Mouse (Mus musculus): Measurements from ENCODE around the gene Slc41a2. TPM values are rescaled to one million over a fixed set of nuclear protein-coding genes. Genes with fewer than 3 reads are reported as not detected.

Slc41a2 gene
- polyA plus RNA-seq, 2 experiments from 2014 or later, result 0.29 to 1.1 TPM

DNA sequence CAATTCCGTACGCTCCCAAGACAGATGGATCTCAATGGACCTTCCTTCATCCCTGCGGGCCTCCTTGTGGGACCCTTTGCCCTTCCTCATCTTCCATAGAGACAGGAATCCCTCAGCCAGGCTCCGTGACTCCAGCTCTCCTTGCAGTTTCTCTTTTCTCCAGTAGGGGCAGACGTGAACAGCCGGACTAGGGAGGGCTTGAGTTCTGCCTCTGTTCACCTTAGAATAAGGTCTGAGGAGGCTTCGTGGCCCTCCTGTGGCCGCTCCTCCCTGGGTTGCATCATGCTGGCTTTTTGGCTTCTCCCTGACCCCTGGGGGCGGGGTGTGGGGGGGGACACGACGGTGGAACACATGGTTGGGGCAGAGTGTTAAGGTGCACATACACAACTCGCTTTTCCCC lies 118.0 kb downstream of the Slc41a2 start:
- no peak for ATAC-seq

DNA sequence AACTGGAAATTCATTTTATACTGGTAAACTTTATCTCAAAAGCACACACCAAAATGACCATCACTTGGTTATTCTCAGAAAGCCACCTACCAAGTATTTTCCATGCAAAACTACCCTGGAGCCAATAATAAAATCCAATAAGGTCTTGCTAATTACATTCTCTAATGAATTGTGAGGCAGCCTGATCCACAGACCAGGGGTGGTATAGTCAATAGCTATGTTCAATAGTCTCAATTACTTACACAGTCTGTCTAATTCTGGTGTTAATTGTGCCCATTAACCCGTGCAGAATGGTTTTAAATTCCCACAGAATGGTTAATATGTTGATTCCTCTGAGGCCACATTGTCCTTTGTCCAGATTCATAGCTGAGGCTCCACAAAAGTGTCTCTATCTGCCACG lies 118.9 kb downstream of the Slc41a2 start:
- ATAC-seq, result no peak

DNA sequence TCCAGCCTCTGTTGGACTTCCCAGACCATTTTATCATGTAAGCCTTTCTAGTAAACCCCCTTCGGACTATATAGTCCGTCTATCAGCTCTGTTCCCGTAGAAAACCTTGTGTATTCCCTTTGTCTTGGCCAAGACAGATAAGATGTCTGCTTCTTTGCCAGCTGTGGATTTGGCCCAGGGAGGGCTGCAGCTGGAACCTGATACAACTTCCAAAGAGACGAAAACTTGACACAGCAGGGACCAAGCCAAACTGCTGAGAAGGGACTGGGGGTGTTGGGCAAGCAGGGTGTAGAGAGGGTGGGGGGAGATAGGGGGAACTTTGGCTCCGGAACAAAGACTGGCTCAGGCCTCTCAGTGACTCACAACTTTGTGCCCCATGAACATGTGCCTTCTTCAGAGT lies 120.4 kb downstream of the Slc41a2 start:
- ATAC-seq, result no peak

DNA sequence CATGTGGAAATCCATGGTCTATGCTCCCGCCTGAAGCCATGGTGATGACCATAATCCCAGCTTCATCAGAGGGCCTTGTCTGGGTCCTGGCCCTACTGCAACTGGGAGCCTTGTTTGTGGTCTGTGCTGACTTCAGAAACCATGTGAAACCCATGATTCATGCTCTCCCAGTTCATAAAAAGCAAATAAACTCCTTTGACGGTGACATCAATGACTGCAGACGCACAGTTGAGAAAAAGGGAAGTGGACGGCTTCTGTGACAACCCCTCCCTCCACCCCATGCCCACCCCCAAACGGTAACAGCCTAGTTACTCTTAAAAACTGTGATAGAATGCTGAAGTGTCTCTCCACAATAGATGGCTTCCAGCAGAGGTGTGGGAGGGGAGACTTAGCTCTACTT lies 122.1 kb downstream of the Slc41a2 start:
- ATAC-seq, result no peak

DNA sequence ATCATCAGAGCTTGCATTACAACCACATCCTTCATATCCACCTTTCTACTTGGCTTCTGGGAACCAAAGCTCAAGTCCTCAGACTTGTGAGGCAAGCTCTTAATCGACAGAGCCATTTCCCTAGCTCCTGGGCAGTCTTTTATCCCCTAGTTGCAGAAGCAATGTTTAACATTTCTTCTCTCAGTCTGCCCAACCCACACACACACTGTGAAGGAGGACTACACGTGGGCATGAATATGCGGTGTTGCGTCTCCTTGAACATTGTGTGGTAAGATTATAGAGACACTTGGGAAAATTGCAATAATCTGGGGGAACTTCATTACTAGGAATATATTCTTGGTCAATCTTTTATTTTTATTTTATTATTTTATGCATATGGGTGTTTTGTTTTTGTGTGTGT lies 125.1 kb downstream of the Slc41a2 start:
- ATAC-seq, result no peak

DNA sequence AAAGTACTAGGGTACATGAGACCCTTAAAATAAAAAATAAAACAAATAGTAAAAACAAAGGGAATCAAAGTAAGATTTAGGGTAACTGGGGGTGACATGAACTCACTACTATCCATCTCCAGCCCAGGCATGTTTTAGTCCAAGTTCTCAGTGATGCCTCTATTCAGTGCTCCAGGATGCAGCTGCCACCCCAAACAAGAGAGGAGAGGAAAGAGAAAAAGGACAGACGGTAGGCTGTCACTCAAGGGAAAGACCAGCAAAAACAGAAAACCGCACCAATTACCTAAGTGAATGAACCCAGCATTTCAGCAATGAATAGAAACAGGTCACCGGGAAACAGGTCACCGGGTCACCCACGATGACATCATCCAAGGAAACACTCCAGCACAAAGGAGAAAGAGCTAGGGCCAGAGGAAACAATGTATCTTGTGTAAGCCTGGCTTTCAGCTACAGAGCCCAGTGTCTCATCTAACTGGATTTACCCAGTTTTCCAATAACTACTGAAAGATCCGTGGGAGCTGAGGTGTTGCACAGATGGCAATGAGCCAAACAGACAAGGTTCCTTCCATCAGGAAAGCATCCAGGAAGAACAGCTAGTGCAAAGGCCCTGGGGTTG lies 126.6 kb downstream of the Slc41a2 start:
- ATAC-seq, result no peak

DNA sequence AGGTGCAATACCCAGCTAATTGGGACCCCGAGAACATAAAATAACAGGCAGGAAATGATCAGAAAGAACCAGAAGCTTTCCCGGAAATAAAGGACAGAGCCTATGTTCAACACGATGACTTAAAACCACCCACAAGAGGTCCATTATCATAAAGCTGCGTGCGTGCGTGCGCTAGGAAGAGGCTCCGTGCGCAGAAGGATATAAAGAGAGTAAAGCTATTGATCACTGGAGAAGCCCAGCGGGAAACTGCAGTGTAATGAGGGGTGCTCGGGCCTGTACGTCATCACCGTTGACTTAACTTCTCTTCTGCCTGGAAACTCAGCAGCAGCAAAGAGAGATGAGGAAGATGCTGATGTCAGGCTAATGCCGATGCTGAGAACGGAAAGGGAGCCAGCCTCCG lies 127.6 kb downstream of the Slc41a2 start:
- no peak for ATAC-seq

DNA sequence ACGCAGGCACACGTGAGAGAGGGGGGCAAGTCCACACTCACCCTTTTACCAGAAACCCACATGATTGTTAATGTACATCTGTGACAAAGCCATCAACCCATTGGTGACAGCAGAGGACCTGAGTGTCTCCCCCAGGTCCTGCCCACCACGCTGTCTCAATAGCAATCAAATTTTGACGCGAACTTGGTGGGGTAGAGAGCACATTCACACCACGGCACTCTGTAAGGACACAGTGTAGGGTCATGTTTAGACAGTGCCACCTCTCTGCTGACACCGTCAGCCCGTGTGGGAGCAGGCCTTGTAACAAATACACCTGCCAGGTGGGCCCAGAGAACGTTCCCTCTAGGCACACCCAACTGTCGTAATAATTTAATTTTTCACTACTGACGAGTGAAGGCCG lies 128.3 kb downstream of the Slc41a2 start:
- ATAC-seq, result no peak

DNA sequence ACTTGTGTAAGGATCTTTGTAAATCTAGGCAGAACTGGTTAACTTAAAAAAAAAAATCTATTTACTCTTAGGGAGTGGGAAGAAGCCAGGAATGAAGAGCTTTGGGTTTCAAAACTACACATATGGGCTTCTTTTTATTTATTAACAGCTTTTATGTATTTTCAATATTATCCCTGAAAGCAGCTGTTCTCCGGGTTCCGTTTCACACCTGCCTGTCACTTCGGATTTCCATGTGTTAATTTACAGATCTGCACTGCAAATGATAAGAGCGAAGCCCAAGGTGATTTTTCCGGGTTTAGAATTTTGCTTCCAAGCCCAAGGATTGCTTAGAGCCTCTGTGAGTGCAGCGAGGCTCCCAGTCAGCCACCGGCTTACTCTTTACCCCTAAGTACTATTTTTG lies 129.2 kb downstream of the Slc41a2 start:
- ATAC-seq, result no peak

DNA sequence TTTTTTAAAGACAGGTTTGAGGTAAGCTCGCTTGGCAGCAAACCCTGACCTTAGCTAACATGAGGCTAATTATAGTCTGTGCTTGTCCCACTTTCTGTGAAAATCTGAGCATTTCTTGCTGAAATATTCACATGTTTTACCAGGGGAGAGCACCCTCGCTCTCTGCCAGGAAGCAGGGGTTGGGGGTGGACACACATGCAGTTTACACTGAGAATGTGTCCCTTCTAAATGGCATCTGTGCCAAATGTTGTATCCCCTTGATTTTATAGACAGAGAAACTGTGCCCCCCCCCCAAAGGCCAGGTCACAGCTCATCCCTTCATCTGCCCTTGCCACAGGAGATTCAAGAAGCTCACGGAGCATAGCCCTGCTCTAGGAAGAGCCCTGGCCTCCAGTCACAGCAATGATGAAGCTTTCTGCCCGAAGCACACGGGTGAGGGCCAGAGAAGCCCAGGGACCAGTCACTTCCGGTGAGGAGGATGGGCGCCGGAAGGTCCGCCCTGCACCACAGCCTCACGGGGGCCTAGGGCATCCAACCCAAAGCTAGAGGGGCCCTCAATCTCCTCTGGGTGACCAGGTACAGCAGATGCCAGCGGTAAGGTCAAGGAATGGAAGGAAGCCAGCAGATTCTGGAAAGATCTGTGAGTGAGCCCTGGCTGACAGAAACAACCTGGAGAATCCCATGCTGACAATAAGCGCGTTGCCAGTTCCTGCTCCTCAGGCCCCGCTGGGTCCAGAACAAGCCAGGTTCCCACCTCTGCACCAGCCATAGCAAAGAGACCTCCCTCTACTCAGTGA lies 134.6 kb downstream of the Slc41a2 start:
- ATAC-seq, result no peak

DNA sequence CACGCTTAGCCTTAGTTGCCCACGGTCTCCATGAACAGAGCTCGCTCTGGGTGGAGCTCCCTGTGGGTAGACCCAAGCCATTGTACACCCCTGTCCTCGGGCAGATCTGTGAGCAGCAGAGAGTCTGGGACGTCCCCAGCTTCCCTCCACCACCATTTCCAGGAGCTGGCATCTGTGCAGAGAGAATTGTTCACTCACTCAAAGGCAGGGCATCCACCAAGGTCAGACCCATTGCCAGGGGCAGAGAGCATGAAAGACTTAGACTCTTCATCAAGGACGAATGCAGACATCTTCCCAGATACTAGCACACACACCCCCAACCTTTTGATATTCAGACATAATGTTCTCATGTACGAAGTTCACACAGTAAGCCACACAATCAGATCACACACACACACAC lies 136.2 kb downstream of the Slc41a2 start:
- no peak for ATAC-seq

DNA sequence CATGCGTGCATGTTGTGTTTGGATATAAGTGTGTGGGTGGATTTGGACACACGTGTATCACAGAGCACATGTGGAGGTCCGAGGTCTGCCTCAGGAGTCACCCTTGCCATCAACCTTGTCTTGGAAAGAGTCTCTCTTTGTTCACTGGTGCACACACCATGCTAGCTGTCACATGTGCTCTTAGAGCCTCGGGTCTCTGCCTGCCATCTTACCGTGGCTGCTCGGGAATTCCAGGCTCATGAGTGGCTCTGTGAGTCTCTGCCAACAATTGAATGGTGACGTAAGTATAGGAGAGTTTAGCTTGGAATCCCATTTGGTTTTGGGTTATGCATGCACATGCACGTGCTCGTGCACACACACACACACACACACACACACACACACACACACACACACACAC lies 138.4 kb downstream of the Slc41a2 start:
- no peak for ATAC-seq

DNA sequence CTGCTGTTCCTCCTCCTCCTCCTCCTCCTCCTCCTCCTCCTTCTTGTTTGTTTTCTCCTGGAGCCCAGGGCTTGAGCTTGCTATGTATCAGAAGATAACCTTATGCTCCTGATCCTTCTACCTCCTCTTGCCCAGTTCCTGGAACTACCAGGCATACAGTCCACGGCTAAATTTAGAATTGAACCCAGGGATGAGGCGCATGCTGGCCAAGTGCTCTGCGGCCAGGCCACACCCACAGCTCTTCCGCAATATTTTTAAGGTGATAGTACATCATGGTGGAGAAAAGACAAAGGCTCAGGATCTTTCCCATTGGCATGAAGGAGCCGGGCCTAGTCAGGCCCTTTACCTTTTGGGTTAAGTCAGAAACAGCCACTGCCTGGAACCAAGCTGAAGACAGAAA lies 139.0 kb downstream of the Slc41a2 start:
- ATAC-seq, result no peak

DNA sequence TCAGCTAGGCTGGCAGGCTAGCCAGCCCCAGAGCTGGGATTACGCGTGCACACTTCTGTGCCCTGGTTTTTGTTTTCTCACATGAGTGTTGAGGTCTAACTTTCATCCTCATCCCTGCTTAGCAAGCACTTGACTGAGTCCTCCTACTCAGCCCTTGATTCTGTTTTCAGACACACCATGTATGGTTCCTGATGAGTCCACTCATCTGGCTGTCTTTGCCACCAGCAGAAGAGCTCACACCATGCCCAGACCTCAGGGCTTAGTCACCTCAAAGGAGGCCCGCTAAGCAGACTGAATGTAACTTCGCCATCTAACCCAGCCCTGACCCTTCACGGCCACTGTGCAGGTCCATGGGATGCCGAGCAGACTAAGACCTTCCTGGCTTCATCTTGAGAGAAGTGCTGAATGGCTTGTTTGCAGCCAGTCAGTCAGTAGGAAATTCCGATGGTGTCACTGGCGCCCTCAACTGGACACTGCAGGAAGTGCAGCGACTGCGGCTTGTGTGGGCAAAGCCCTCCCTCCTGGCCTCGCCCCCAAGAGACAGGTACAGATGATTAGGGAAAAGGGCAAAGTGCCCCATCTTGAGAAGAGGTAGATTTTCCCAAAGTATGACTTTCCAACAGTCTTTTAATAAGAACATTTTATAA lies 139.9 kb downstream of the Slc41a2 start:
- no peak for ATAC-seq

DNA sequence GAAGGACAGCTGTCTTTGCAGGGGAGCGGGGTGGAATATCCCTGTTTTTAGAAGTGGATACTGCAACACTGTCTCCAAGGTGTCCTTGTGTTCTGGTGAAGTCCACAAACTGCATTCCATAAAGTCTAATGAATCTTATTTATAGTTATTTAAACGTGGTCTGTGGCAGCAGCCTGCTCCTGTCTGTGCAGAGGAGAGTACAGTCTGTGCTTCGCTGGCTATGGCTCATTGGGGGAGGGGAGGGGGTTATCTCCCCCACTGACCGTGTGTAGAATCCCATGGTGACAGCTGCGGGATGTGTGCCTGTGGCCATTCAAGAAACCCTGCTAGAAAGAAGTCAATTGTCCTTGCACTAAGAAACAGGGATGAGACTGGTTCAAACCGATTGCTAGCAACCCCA lies 145.7 kb downstream of the Slc41a2 start:
- ATAC-seq, result no peak

DNA sequence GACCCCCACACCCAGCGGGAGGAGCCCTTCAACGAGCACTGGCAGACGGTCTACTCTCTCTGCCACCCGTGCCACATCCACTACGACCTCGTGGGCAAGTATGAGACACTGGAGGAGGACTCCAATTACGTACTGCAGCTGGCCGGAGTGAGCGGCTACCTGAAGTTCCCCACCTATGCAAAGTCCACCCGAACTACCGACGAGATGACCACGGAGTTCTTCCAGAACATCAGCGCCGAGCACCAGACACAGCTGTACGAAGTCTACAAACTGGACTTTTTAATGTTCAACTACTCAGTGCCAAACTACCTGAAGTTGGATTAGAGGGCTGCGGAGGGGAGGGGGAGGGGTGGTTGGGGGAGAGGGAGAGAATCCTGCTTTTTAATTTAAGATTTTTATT lies 146.2 kb downstream of the Slc41a2 start:
- ATAC-seq, result no peak

DNA sequence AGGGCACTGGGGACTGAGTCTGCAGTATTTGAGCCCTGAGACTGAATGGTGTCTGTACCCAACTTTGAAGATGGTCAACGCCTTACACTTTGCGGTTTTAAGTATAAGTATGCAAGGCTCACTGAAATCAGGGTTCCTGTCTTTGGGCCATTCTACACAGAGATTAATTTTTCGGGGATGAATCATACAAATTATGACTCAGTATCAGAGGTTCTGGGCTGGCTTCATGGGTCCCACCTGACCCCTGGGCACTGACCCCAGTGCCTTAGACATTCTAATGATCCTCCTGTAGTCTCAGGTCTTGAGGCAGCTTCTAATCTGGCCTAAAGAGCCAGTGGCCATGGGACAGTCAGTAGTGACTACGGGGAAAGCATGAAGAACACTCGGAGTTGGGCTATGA lies 148.6 kb downstream of the Slc41a2 start:
- no peak for ATAC-seq

DNA sequence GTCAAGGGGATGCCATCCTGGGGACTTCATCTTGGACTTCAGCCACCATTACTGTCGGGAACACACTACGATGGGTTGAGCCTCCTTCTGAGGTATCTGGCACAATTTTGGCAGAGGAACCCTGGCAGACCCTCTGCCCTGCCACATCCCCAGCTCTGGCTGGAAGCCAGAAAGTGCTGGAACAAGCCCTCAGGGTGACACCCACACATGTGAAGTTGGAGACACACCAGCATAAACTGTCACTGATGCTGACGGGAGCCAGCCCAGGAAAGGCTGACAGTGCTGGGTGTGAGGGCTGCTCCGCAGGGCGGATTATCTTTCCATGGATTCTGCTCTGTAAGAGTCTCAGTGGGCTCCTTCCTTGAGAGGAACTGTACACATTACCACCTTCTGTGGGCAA lies 150.7 kb downstream of the Slc41a2 start:
- ATAC-seq, result no peak

DNA sequence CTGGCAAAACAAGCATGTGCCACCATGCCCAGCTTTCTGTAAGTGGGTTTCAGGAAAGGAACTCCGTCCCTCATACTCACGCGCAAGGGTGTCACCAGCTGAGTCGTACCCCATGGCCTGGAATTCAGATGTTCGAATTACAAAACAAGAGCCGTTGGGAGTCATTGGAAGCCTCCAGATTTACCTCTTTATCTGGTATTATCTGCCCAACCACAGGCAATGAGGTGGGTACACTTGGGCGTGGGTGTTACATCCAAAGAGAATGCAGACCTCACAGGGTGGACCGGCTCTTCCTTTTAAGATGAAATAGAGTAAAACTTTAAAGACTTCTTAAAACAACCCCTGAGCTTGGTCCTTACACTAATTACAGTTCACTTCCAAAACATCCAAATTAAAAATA lies 151.5 kb downstream of the Slc41a2 start:
- no peak for ATAC-seq

DNA sequence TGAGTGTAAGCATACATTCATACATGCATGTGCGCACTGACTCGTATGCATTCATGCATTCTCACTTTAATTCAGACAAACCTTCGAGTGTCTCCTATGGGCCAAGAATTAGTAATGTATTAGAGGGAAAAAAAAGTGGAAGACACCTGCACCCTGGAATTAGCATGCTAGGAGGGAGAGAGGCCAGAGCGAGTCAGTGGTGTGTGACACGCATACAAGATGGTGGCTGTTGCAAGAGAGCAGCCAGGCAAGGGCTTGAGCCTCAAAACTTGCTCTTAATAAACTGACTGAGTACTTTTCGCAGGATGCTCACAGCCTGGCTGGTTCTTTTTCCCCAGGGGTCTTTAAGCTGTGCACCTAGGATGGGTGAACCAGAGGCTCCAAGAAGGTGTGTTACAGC lies 152.6 kb downstream of the Slc41a2 start:
- no peak for ATAC-seq

DNA sequence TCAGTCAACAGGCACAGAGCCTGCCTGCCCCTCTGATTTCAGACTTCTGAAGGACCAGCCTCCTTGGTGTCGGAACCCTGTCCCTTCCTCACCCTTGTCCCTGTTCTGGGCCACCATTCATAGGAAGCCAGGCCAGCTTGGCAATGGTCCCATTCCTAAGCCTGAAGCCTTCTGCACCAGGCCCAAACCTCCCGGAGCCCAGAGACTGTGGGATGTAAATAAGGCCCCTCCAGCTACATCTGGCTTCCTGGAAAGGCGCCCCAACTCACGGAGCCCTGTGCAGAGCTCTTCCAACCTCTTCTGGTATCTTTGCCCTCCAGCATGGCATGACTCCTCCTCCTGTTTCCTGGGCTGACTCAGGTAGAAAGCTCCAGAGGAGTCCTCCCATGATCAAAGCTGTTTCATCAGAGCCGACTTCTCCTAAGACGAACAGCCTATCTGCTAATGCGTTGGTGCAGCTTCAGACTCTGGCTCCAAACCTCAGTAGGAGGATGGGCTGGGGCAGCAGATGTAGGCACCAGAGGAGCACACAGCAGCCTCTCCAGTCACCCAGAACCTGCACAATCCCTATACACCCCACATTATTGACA lies 153.1 kb downstream of the Slc41a2 start:
- peak; percentile 24 for ATAC-seq

DNA sequence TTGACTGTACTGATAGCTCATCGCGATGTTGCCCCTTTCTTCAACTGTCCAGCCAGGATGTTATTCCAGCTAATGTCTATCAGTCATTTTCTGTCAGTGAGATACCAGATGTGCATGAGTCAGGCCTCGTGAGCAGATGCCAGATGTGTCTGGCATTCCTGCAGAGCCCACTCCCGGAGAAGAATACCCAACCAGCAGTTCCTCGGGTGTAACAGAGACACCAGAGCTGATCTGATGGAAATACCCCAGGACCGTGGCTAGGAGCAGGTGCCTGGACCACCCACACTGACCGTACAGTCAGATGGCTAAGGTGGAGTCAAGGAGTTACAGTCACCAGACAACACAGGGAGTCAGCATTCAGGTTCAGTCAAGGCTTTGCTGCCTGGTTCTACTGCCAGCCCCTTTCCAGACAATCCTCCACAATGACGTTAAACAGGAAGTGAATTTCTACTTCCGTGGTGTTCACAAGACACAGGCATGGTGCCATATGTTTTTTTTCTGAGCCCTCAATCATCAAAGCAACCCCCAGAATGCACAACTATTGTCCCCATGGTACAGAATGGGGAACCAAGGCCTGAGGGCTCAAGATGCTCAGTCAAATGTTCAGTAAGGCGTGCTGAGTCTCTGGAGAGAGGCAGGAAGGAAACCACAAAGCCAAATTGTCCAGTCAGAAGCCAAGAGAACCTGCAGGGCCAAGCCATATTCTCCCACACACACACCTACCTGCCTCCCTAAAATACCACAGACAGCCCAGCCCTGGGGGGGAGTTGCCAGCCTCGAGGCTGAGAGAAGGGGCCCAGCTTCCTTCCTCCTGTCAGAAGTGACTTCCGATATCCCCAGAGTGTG lies 153.8 kb downstream of the Slc41a2 start:
- ATAC-seq, result peak; percentile 29

DNA sequence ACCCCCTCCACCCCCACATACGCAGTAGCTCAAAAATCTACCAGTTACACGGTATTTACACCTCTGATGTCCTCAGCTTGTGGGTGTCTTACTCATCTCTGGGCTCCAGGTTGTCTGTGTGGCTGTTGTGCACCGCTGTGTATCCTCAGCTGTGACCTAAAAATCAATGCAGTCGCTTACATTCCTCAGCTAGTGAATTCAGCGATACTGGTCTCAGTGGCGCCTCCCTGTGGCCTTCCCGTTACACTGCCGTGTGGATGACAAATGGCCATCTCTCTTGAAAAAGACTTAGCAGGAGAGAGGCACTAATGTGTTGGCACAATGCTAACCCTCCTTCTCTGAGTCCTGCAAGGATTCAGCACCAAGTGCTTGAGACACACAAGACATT lies 155.1 kb downstream of the Slc41a2 start:
- no peak for ATAC-seq

Measured in activated CD4-positive, CD25-positive, alpha-beta regulatory T cell, adult 4 months (primary cell).